Mouse (Mus musculus) heart, postnatal 0 days (tissue): ENCODE data around the gene Il3ra.

Experiments used
- CTCF ChIP-seq: IDR thresholded peaks from 2 replicates; pipeline ENCODE4 v1.5.1; 2016; ENCODE audit warnings: antibody characterized with exemption, control low read depth, low read depth
- EP300 ChIP-seq: IDR thresholded peaks from 2 replicates; pipeline ENCODE4 v1.6.1; 2016; ENCODE audit warnings: antibody characterized with exemption, low read depth

- TF ChIP-seq CTCF, result no peak
- no peak for TF ChIP-seq EP300
These were observed 7.1 kb downstream of the Il3ra start for GRCm38 (mm10) chr14:14353081-14353732.
